Mouse (Mus musculus): ENCODE measurements around the gene Map4k3.

- TF ChIP-seq CTCF (IDR thresholded peaks at IDR 0.05; ENCODE audit: control insufficient read depth, insufficient read depth, insufficient replicate concordance, low read depth, low read length) (no peak), POLR2A (IDR thresholded peaks at IDR 0.05; ENCODE audit: control insufficient read depth, low read depth, low read length) (no peak)
Observed at GRCm38 (mm10) chr17:80686066-80686465, 42.2 kb downstream of the Map4k3 start.
